Mouse (Mus musculus): ENCODE measurements at regions not wholly inside any gene's neighbourhood (a gene's known extent, or its start where the extent isn't known, plus 50 kb on each side); places are given as distances from the start of the nearest gene placed in this dataset.
A peak's percentile ranks its signal among the peaks of the same experiment; 100 is the strongest.

DNA sequence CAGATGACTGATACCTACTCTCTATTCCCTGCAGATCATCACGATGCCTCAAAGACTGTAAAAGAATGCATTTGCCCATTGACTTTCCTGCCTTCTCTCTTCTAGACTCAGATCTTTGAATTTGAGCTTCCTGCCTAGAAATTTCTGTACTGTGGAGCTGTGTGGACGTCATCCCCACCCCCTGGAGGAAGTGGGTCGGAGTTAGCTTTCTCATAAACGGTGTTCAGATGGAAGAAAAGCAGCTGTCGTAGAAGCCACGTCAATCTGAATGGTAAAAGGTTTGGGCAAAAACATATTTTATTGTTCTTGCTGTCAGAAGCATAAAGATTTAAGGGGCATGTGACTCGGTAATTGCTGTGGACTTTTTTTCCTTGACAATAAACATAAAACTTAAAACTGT lies 154.6 kb upstream of the Mvb12b start:
- DNase-seq (ENCODE audit: low spot score in 2 of 2), result no peak

DNA sequence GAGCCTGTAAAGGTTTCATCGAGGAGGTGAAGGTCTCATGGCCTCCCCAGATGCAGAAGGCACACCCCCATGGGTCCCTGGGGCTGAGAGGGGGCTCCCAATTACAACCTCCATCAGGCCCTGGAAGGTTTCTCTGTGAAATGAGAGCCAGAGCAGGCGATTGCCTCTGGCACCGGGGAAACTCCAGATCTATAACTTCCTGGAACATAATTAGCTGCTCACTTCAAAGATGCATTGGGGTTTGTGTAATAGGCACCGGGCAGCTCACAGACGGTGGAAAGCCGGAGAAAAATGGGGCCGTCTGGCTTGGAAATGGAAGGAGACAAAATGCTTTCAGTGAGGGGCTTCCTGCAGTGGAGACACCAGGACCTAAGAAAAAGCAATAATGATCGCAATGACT lies 151.2 kb upstream of the Mvb12b start:
- DNase-seq (ENCODE audit: low spot score in 2 of 2), result no peak

DNA sequence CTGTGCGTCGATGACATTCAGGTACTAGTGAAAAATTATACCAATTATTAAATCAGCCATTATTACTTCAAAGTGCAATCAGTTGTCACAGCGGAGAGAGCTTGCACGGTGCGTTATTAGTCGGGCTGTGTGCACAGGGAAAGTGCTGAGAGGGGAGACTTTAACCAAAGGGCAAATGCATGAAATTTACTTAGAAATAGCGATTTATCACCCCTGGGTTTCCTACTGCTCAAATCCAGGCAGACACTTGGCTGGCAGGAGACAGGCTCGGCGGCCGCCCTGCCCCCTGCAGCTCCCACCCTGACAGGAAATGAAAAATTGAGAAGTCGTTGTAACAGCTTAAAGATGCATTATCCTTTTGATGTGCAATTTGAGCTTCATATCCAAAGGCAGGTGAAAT lies 145.5 kb upstream of the Mvb12b start:
- no peak for DNase-seq (ENCODE audit: low spot score in 2 of 2)

DNA sequence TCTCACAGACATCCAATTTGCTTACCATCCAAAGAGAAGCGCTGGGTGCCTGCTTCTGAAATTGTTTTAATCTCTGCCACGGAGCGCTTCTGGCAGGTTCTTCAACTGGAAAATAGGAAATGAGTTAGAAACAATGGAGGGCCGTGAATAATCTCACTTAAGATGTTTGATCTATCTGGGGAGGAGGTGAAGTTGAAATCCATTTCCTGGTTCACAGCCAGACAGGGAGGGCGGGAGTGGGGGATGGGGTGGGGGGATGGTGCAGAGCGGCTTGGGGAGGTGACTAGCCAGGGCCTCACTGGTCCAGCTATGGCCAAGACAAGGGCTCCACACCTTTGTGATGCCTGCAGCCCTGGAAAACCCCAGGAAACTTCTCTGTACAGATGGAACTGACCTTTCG lies 143.7 kb upstream of the Mvb12b start:
- no peak for DNase-seq (ENCODE audit: low spot score in 2 of 2)

DNA sequence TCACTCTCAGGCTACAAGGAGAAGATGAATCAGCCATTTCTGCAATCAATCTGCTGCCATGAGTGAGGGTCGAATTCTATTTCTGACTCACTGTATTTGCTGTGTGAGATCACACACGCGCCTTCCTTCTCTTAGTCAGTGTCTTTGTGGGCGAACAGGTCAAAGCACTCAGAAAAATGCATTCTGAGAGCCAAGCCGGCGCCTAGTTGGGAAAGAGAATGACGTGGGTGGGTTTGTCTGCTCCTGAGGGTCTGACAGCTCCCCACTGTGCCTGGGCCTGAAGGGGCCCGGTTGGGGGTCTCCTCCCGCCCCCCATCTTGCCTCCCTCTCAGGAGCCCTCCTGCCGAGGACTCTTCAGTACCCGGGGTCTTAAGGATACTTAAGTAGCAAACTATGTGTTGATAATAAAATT lies 143.3 kb upstream of the Mvb12b start:
- DNase-seq (ENCODE audit: low spot score in 2 of 2), result no peak

- no peak for DNase-seq (ENCODE audit: low spot score in 2 of 2)
Observed at GRCm38 (mm10) chr2:34027445-34027844, 139.7 kb upstream of the Mvb12b start.

DNA sequence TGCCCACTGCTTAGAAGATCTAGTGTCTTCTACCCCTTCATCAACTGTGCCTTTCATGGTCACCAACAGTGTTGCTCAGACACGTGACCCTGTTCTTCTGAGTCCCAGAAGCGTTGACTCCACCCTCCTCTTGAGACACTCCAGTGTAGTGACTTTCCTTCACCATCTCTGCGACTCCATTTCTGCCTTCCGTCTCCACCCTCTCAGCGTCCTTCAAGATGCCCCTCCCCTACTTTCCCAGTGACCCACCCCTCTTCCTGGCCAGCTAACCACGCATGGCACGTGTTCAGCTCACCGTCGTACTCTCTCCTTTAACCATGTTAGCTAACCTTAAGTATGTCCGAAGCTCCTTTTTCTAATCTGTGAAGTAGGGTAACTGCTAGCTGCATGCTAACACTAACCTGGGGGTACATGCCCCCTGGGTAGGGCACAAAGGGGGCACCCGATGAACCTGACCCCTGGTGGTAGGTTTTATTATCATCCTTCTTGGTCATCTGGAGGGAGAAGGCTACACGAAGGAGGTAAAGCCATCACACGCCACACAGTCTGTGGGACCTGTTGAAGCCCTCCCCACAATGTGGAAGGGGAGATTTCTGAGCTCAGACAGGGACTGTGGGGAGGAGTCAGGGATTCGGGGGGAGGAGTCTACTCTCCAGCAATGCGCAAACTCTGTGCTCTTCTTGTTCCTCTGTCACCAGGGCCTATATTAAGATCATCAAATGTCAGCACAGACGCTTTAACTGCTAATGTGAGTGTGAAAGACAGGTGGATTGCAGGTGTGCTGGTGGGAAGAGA lies 139.0 kb upstream of the Mvb12b start:
- DNase-seq (ENCODE audit: low spot score in 2 of 2), result no peak

GRCm38 (mm10) chr2:34025715-34026360 lies 138.1 kb upstream of the Mvb12b start:
- peak in 1 of 2 experiments; percentile 57 for DNase-seq (ENCODE audit: low spot score in 2 of 2)

DNA sequence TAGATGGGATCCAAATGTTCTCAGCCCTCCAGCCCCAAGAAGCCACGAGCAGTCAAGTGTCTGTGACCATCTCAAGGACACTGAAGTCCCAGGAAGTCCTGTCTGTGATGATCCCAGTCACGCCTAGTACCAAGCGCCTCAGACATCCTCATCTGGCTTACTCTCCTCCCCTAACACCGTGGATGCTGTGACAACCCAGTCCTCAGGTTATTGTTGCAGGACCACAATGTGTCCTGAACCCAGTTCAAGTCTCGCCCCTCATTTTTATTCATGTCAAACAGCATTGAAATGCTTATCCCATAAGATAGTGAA lies 129.4 kb upstream of the Mvb12b start:
- no peak for DNase-seq (ENCODE audit: low spot score in 2 of 2)

- DNase-seq (ENCODE audit: low spot score in 2 of 2), result no peak
Observed at GRCm38 (mm10) chr2:34016350-34017141, 128.8 kb upstream of the Mvb12b start.

DNA sequence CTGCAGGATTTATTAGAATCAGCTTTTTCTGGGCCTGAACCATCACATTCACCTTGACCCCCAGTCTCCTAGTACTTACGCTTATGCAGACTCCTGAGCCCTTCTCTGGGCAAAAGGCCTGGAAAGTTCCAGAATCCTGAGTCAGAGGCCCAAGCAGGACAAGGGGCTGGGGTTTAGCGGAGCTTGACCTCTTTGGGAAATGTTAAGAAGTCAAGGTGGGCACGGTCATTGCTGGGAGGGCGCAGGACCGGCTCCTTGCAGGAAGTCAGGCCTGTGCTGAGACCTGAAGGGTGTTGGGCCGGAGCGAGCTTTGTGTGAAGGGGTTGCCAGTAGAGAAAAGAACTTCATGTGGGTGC lies 127.9 kb upstream of the Mvb12b start:
- no peak for DNase-seq (ENCODE audit: low spot score in 2 of 2)

- DNase-seq (ENCODE audit: low spot score in 2 of 2), result no peak
Observed at GRCm38 (mm10) chr2:34014868-34015639, 127.3 kb upstream of the Mvb12b start.

- no peak for DNase-seq (ENCODE audit: low spot score in 2 of 2)
Observed at GRCm38 (mm10) chr2:34010166-34010565, 122.4 kb upstream of the Mvb12b start.

DNA sequence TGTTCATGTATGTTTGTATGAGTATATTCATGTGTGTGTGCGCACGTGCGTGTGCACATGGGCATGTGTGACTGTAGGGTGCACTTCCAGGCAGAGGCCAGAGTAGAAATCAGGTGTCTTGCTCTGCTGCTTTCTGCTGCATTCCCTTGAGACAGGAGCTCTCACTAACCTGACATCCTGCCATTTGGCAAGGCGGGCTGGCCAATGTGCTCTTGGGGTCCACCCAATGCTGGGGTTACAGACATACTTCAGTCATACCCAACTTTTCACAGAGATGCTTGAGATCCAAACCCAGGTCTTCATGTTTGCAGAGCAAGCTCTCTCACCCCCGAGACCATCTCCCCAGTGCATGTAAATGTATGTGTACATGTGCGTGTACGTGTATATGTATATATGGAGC lies 120.2 kb upstream of the Mvb12b start:
- no peak for DNase-seq (ENCODE audit: low spot score in 2 of 2)

GRCm38 (mm10) chr2:33997106-33997505 lies 109.4 kb upstream of the Mvb12b start:
- no peak for DNase-seq (ENCODE audit: low spot score in 2 of 2)

DNA sequence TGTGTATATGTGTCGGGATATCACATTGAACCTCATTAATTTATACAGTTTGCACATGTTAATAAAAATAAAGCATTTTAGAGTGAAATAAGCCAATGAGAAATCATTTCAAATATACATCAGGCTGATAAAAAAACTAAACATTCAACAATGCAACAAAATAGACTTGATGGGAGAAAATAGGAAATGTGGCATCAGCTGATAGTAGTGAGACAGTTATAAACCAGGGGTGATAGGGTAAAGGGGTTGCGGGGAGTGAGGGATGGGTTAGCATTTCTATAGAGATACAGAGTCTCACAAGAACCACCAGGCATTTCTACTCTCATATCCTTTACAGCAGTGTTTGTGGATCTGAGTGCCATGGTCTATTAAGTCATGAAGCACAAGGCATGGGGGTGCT lies 108.6 kb upstream of the Mvb12b start:
- no peak for DNase-seq (ENCODE audit: low spot score in 2 of 2)

DNA sequence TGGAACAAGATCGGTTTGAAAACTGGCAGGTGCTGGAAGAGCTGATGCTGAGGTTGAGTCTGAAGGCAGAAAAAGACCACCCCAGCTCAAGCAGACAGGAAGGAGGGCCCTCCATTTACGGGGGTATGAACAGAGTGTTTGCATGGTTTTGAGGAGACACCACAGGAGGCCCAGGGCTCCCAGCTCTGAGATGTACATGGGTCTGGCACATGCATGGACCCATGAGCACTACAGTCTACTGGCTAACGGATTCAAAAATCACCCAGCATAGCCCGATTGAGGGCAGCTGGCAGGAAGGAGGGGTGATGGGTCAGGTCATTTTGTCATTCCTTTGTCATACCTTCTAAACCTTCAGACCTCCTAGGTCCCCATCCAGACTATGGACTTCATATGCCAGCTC lies 103.6 kb upstream of the Mvb12b start:
- no peak for DNase-seq (ENCODE audit: low spot score in 2 of 2)

DNA sequence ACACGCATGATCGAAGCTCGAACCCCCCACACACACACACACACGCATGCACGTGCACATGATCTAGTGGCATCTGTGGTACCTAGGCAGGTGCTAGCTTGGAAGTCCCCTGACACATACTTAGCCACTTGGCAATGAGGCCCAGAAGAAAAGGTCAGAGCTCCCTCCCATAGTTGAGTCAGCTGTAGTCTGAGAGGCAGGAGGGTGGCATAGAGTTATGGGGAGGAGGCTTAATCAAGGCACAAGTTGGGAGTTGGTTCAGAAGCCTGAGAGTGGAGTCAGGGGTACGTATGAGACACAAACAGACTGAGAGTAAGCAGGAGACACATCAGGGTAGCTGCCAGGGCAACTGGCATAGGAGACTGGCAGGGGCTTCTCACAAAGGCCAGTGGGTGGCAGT lies 103.0 kb upstream of the Mvb12b start:
- no peak for DNase-seq (ENCODE audit: low spot score in 2 of 2)

- DNase-seq (ENCODE audit: low spot score in 2 of 2), result no peak
Observed at GRCm38 (mm10) chr2:33989555-33990370, 102.0 kb upstream of the Mvb12b start.

DNA sequence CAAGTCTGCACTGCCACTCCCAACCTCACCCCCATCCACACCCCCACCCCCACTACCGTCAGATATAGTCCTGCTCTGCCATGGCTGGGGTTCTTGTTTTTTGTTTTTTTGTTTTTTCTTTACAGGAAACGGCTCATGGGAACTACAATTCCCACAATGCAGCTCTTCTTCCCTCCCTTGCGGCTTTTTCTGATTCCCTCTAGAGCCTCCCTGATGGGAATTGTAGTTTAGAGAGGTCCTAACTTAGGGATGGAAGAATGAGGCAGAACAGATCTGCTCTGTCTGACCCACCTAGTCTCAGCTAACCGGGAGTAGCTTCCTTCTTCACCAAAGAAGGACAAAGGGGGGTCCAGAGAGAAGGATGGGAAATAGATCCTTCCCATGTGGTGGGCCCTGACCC lies 98.7 kb upstream of the Mvb12b start:
- DNase-seq (ENCODE audit: low spot score in 2 of 2), result no peak

- DNase-seq (ENCODE audit: low spot score in 2 of 2), result no peak
Observed at GRCm38 (mm10) chr2:33985316-33985715, 97.6 kb upstream of the Mvb12b start.

Data from spleen, postnatal 10 days (tissue).